Mouse (Mus musculus): ENCODE measurements around the gene Abcd1.

DNA sequence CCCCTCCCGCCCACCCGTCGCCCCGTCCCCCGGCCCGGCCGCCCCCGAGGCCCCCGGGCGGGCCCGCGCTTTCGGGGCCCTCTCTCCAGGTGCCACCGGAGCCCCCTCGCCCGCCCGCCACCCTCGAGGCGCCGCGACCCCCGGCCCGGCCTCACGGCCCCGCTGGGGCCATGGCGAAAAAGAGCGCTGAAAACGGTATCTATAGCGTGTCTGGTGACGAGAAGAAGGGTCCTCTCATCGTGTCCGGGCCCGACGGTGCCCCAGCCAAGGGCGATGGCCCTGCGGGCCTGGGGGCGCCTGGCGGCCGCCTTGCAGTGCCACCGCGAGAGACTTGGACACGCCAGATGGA, 42.8 kb upstream of the Abcd1 start:
- no peak for TF ChIP-seq FLI1 (IDR thresholded peaks at IDR 0.05; ENCODE audit: low read length)
- TF ChIP-seq GATA1 (IDR thresholded peaks at IDR 0.05; ENCODE audit: borderline replicate concordance, low read length), result no peak
